Mouse (Mus musculus) CH12.LX (cell line): ENCODE measurements at regions not wholly inside any gene's neighbourhood (a gene's known extent, or its start where the extent isn't known, plus 50 kb on each side); places are given as distances from the start of the nearest gene placed in this dataset.

Source experiments
- DNase-seq: peaks from one replicate; pipeline ENCODE4 v3.0.0-alpha.2; 2013; ENCODE audit errors: extremely low read depth
- H3K27ac ChIP-seq: 2 replicates; pipeline ENCODE4 v1.5.1; 2012; ENCODE audit warnings: low read depth, mild to moderate bottlenecking, control low read depth, moderate library complexity; ENCODE audit not compliant: insufficient read depth
- H3K27me3 ChIP-seq: replicated peaks from 2 replicates; pipeline ENCODE3; 2012; ENCODE audit warnings: inconsistent platforms
- H3K36me3 ChIP-seq, 2 experiments: replicated peaks in 1 of 2; 2 replicates each; pipeline versions ENCODE3 to v1.6.1; 2012; ENCODE audit warnings: inconsistent platforms in 1 of 2, low read length in 1 of 2, mild to moderate bottlenecking in 1 of 2, mixed read lengths in 1 of 2, moderate library complexity in 1 of 2; ENCODE audit not compliant: control insufficient read depth in 1 of 2, insufficient read depth in 1 of 2
- H3K4me1 ChIP-seq, 2 experiments: 2 replicates each; pipeline ENCODE4 v1.6.1; 2012; ENCODE audit warnings: inconsistent platforms in 1 of 2, moderate library complexity in 1 of 2; ENCODE audit not compliant: insufficient read depth in 2 of 2, control insufficient read depth in 1 of 2
- H3K4me2 ChIP-seq: 2 replicates; pipeline ENCODE4 v1.6.1; 2012; ENCODE audit warnings: low read depth, mild to moderate bottlenecking, control low read depth; ENCODE audit not compliant: poor library complexity, insufficient read depth, severe bottlenecking
- H3K4me3 ChIP-seq, 3 experiments: fragments of 150-350 bp in 1 of 3; sonication (generic) in 1 of 3; replicated peaks in 1 of 3; 2 replicates each; pipeline versions ENCODE3 to v1.5.1; 2011 to 2012; ENCODE audit warnings: low read depth in 2 of 3, low read length in 2 of 3, mild to moderate bottlenecking in 2 of 3, moderate library complexity in 2 of 3, control low read depth in 1 of 3, improper control_type of control experiment in 1 of 3, inconsistent platforms in 1 of 3, mixed read lengths in 1 of 3; ENCODE audit not compliant: poor library complexity in 1 of 3
- H3K79me2 ChIP-seq: replicated peaks from 2 replicates; pipeline ENCODE4 v1.6.1; 2012; ENCODE audit warnings: mild to moderate bottlenecking, moderate library complexity; ENCODE audit not compliant: control insufficient read depth, poor library complexity, insufficient read depth, severe bottlenecking; ENCODE audit errors: extremely low read depth
- H3K9ac ChIP-seq: 2 replicates; pipeline ENCODE4 v1.6.1; 2012; ENCODE audit warnings: low read depth, mild to moderate bottlenecking, control low read depth, moderate library complexity; ENCODE audit not compliant: insufficient read depth
- H3K9me3 ChIP-seq: replicated peaks from 2 replicates; pipeline ENCODE3; 2012; ENCODE audit warnings: low read length, inconsistent platforms, mixed read lengths
- ELF1 ChIP-seq: IDR thresholded peaks from 2 replicates; pipeline ENCODE4 v1.6.1; 2014; ENCODE audit warnings: low read depth, mild to moderate bottlenecking, inconsistent platforms, low read length, improper control_type of control experiment
- EP300 ChIP-seq: IDR thresholded peaks from 2 replicates; pipeline ENCODE4 v1.6.1; 2011; ENCODE audit warnings: low read length, improper control_type of control experiment
- GABPA ChIP-seq: IDR thresholded peaks from 2 replicates; pipeline ENCODE4 v1.6.1; 2012; ENCODE audit warnings: low read depth, low read length, improper control_type of control experiment, inconsistent platforms; ENCODE audit not compliant: insufficient replicate concordance
- JUND ChIP-seq: conservative IDR thresholded peaks from 2 replicates; pipeline ENCODE4 v1.6.1; 2011; ENCODE audit warnings: low read depth, low read length, improper control_type of control experiment
- KAT2A ChIP-seq: IDR thresholded peaks from 2 replicates; pipeline ENCODE4 v1.6.1; 2012; ENCODE audit warnings: low read length, improper control_type of control experiment, inconsistent platforms; ENCODE audit not compliant: insufficient replicate concordance
- MAFK ChIP-seq: IDR thresholded peaks from 2 replicates; pipeline ENCODE4 v1.6.1; 2011; ENCODE audit warnings: low read length, improper control_type of control experiment; ENCODE audit not compliant: insufficient replicate concordance
- MAX ChIP-seq: IDR thresholded peaks from 2 replicates; pipeline ENCODE4 v1.6.1; 2011; ENCODE audit warnings: low read length, improper control_type of control experiment
- MEF2A ChIP-seq: IDR thresholded peaks from 2 replicates; pipeline ENCODE4 v1.6.1; 2014; ENCODE audit warnings: low read depth, mild to moderate bottlenecking, inconsistent platforms, low read length, improper control_type of control experiment, borderline replicate concordance
- MYC ChIP-seq: IDR thresholded peaks from 2 replicates; pipeline ENCODE4 v1.6.1; 2011; ENCODE audit warnings: low read depth, mild to moderate bottlenecking, improper control_type of control experiment, low read length
- PAX5 ChIP-seq: IDR thresholded peaks from 2 replicates; pipeline ENCODE4 v1.6.1; 2012; ENCODE audit warnings: low read length, inconsistent platforms, mixed read lengths
- RCOR1 ChIP-seq: conservative IDR thresholded peaks from 2 replicates; pipeline ENCODE4 v1.6.1; 2012; ENCODE audit warnings: low read depth, mild to moderate bottlenecking, inconsistent platforms, low read length, improper control_type of control experiment
- SMC3 ChIP-seq: IDR thresholded peaks from 2 replicates; pipeline ENCODE4 v1.6.1; 2011; ENCODE audit warnings: low read depth, low read length, improper control_type of control experiment
- TCF12 ChIP-seq: IDR thresholded peaks from 2 replicates; pipeline ENCODE4 v1.6.1; 2014; ENCODE audit warnings: low read depth, mild to moderate bottlenecking, inconsistent platforms, low read length, improper control_type of control experiment
- UBTF ChIP-seq: IDR thresholded peaks from 2 replicates; pipeline ENCODE4 v1.6.1; 2012; ENCODE audit warnings: low read depth, mild to moderate bottlenecking, inconsistent platforms, low read length, improper control_type of control experiment, moderate library complexity
- USF2 ChIP-seq: conservative IDR thresholded peaks from 2 replicates; pipeline ENCODE4 v1.6.1; 2011; ENCODE audit warnings: low read depth, low read length, improper control_type of control experiment
- ZKSCAN1 ChIP-seq: IDR thresholded peaks from 2 replicates; pipeline ENCODE4 v1.6.1; 2012; ENCODE audit warnings: low read depth, inconsistent platforms, low read length, improper control_type of control experiment, borderline replicate concordance
- ZNF384 ChIP-seq: IDR thresholded peaks from 2 replicates; pipeline ENCODE4 v1.6.1; 2012; ENCODE audit warnings: low read depth, low read length, improper control_type of control experiment, inconsistent platforms
- dilution Hi-C: fragments of 300-500 bp; cut with MboI; formaldehyde crosslinking; loops from 2 replicates; pipeline ENCODE4 v1.14.3; 2020; ENCODE audit warnings: low sequenced_read_pairs; ENCODE audit not compliant: extremely low pct_unique_long_range_greater_than_20kb, extremely low pct_ligation_motif_present
- in situ Hi-C: fragments of 300-500 bp; cut with MboI; formaldehyde crosslinking; loops from 3 replicates; pipeline ENCODE4 v1.14.3; 2019; ENCODE audit warnings: low sequenced_read_pairs, low pct_ligation_motif_present, low pct_unique_long_range_greater_than_20kb, mixed read lengths

DNA sequence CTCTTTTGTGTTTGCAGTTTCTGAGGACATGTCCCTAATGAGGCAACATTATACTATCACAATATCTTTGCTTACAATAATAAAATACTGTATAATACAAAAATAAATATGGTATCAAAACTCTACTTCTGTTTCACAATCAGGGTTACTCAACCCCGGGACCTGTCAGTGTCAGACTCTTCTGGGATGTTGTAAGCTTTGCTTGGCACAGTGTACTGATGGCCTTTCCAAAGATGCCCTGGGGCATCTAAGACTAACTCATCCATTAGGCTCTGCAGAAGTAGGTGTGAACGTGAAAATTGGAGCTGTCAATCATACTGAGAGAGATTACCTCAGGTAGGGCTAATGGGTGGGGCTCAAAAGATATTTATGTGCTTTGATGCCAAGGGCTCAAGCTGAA is 249.0 kb downstream of the Gm5447 start:
- Histone ChIP-seq H3K9me3 (no peaks in the 10 kb centered on the region), H3K36me3 (no peaks in the 10 kb centered on the region), H3K4me2 (no peak overlapping the region), H3K9ac (no peak overlapping the region), H3K79me2 (no peaks in the 10 kb centered on the region), H3K4me3 (no peak overlapping the region), H3K27me3 (no peaks in the 10 kb centered on the region), H3K4me1 (no peaks in the 10 kb centered on the region), H3K27ac (no peak overlapping the region)
- in situ Hi-C loops, result no loop called here
- dilution Hi-C loops, result no loop called here
- no peak for DNase-seq
- TF ChIP-seq MAX (no peak), ZKSCAN1 (no peak), JUND (no peak), TCF12 (no peak), PAX5 (no peak), GABPA (no peak), ELF1 (no peak), UBTF (no peak)

DNA sequence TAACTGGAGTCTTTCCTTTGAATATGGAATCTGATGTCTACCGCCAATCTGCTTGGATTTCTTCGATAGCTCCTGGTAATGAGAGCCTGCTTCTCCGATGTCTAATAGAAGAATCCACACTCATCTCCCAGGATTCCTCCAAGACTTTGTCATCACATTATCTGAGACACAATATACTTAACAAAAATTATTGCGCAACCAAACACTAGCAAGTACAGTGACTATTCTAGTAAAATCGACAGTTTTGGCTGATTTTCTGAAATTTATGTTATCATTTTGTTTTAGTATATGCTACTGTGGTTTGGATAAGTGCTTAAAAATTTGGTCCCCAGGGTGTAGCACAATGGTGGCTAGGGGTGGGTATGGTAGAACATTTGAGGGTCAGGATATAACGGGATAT is 266.5 kb downstream of the Gm5447 start:
- dilution Hi-C loops (no loop called here), in situ Hi-C loops (no loop called here)
- H3K36me3 ChIP-seq, result no peaks in the 10 kb centered on the region
- DNase-seq, result no peak
- no peaks in the 10 kb centered on the region for H3K79me2 ChIP-seq
- no peak overlapping the region for H3K27ac ChIP-seq
- no peak overlapping the region for H3K4me2 ChIP-seq
- H3K4me1 ChIP-seq, result no peaks in the 10 kb centered on the region
- TF ChIP-seq ZNF384 (no peak), RCOR1 (no peak), EP300 (no peak), MEF2A (no peak), SMC3 (no peak), MYC (no peak), MAFK (no peak), MAX (no peak), ZKSCAN1 (no peak), USF2 (no peak), KAT2A (no peak)
- TF ChIP-seq, all 38 proteins: peak for 0
- no peak overlapping the region for H3K4me3 ChIP-seq
- H3K9me3 ChIP-seq, result no peaks in the 10 kb centered on the region
- H3K27me3 ChIP-seq, result no peaks in the 10 kb centered on the region
- no peak overlapping the region for H3K9ac ChIP-seq
